Mouse (Mus musculus): Measurements from ENCODE around the gene Sdc4. TPM values are rescaled to one million over a fixed set of nuclear protein-coding genes. Genes with fewer than 3 reads are reported as not detected.

Gene Sdc4
- polyA plus RNA-seq (2012; ENCODE audit: insufficient read depth, low replicate concordance), result 0.78 and 6.1 TPM in 2 replicates

DNA sequence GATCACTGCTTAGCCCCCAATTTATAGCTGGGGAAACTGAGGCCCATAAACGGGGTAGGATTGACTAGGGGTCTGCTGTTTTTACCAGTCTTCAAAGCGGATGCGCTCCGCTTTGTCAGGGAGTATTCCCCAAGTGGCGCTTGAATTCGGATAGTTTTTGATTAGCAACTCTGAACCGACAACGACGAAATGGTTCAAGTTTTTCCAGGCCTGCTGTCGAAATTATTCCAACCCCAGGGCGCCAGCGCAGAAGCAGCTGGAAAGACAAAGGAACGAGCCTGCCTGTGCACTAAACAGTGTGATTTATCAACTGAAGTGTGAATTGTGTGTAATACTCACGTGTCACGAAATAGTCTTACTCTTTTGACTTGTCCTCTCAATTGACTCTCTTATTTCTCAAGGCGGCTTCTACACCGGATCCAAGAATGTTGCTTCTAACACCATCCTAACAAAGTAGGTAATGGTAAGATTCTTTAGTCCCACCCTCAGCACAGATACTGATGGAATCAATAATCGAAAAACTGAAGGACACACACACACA is at the start of gene Sdc4:
Gene Sdc4 (minus strand): TSS at position 428 of the 541 bp plus-strand sequence.
- Histone ChIP-seq H3K36me3 (replicated peaks; ENCODE audit: low read length) (no peaks in the 10 kb centered on the region), H3K4me1 (peaks cover 23% of the 10 kb centered on the region), H3K27me3 (replicated peaks) (peaks cover 78% of the 10 kb centered on the region), H3K4me3 (replicated peaks) (peak within 1 kb of the TSS; percentile 87), H3K9me3 (no peaks in the 10 kb centered on the region)
- no peak for TF ChIP-seq GATA1 (IDR thresholded peaks at IDR 0.05; ENCODE audit: borderline replicate concordance, low read length)
- no peak for TF ChIP-seq FLI1 (IDR thresholded peaks at IDR 0.05; ENCODE audit: low read length)

DNA sequence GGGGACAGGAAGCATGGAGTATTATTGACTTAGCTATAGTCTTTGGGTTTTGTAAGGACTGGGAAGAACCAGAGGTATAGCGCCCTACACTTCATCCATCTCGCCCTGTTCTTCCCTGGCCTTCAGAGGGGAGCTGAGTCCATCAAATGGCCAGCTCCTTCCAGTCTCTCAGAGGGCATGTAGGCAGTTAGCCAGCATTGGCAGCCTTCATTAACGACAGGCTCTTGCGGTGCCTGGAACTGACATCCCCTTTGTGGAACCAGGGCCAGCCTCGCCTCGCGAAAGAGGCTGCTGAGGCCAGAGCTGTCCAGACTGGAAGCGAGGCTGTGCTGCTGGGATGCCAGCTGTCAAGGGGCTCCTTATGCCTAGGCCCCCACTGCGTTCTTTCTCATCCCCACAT is 44.1 kb upstream of the Sdc4 start:
- Histone ChIP-seq H3K4me1 (peaks cover 15% of the 10 kb centered on the region), H3K4me3 (replicated peaks) (no peak overlapping the region), H3K36me3 (replicated peaks; ENCODE audit: low read length) (no peaks in the 10 kb centered on the region), H3K27me3 (replicated peaks) (peaks cover 96% of the 10 kb centered on the region), H3K9me3 (no peaks in the 10 kb centered on the region; the same call in 1 of the 2 replicates)
- TF ChIP-seq FLI1 (IDR thresholded peaks at IDR 0.05; ENCODE audit: low read length) (no peak), GATA1 (IDR thresholded peaks at IDR 0.05; ENCODE audit: borderline replicate concordance, low read length) (no peak)

DNA sequence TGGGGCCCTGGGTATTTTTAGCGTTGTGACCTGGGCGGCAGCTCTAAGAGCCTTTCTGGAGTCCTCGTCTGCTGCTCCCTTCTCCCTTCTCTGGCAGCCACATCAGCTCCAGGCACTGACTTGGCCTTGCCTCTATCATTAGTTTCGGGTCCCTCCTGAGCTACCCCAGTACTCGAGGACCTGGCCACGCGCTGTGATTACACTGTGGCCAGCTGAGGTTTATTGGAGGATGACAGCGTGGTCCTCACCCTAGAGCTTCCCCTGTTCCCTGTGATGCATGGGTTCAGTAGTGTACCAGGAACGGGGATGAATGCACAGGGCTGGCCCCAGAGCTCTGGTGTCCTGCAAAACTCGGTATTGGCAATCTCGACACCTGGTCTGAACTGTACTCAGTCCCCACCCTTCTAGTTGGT is 43.4 kb upstream of the Sdc4 start:
- TF ChIP-seq GATA1 (IDR thresholded peaks at IDR 0.05; ENCODE audit: borderline replicate concordance, low read length) (no peak), FLI1 (IDR thresholded peaks at IDR 0.05; ENCODE audit: low read length) (no peak)
- Histone ChIP-seq H3K4me3 (replicated peaks) (peak overlapping the region; percentile 90), H3K27me3 (replicated peaks) (peaks cover 95% of the 10 kb centered on the region), H3K36me3 (replicated peaks; ENCODE audit: low read length) (no peaks in the 10 kb centered on the region), H3K4me1 (peaks cover 15% of the 10 kb centered on the region), H3K9me3 (no peaks in the 10 kb centered on the region; the same call in 1 of the 2 replicates)

DNA sequence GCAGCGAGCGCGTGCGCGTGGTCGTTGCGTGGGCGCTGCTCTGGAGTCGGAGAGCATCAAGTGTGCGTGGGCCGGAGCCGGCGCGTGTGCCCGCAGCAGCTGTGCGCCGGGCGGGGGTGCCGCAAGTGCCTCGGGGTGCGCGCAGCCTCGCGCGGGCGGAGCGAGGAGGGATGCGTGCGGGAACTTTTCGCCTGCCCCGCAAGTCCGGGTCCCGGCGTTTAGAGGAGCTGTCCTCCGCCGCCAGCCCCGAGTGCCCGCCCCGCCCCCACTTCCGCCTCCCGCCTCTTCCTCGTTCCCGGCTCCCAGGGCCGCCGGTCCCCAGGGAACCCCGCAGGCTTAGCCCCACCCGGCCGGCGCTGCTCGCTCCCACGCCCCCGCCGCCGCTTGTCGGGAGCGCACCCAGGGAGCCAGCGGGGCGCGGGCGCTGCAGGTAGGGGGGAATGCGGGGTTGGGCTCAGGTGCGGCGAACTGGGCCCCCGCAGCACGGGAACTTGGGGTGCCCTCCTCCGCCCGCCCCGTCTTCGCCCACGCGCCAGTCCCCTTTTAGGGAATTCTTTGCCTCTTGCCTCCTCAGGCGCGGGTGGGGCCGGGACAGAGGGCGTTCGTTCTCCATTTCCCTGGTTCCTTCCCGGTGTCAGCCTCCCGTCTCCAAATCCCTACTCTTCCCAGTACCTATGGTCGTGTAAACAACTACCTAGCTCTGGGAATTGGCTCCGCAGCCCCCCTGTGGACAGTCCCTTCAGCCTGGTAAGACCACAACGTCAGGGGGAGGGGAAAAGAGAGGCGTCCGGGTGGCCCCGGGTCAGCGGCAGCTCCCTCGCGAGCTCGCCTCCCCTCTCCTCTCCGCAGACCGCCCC is 42.8 kb upstream of the Sdc4 start:
- H3K27me3 ChIP-seq (replicated peaks), result peaks cover 89% of the 10 kb centered on the region

DNA sequence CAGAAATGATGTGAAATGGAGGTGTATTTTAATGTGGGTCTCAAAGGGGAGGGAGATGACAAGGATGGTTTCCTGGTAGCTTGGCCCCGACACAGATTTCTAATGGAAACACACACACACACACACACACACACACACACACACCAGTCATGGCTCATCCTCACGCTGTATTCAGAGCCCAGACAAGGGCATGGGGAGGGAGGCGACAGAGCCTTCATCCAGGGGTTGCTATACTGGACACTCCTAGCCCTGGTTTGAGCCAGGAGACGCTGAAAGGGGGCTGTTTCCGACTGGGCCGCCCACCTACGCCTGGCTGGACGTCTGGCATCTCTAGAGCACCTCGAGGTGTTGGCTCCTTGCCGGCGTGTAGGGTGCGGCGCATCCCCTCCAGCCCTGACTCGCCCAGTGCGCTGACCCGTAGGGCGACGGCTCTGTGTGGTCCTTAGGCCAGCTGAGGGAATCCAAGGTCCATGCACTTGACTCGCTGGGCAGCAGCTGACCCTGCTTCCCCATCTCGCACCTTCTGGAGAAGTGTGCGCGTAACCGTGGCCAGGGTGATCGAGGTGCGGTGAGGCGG is 42.1 kb upstream of the Sdc4 start, which contains the start of gene Dbndd2:
Gene Dbndd2 (plus strand): TSS at position 426 of the 577 bp plus-strand sequence.
- Histone ChIP-seq H3K4me3 (replicated peaks) (peak within 1 kb of the TSS; percentile 90), H3K36me3 (replicated peaks; ENCODE audit: low read length) (no peaks in the 10 kb centered on the region), H3K27me3 (replicated peaks) (peaks cover 84% of the 10 kb centered on the region), H3K4me1 (peaks cover 15% of the 10 kb centered on the region), H3K9me3 (no peaks in the 10 kb centered on the region; the same call in 1 of the 2 replicates)
- TF ChIP-seq GATA1 (IDR thresholded peaks at IDR 0.05; ENCODE audit: borderline replicate concordance, low read length), result no peak
- TF ChIP-seq FLI1 (IDR thresholded peaks at IDR 0.05; ENCODE audit: low read length), result no peak

More for the DNA sequence above, 42.8 kb upstream of the Sdc4 start:
- Histone ChIP-seq H3K9me3 (no peaks in the 10 kb centered on the region; the same call in 1 of the 2 replicates), H3K4me1 (peaks cover 15% of the 10 kb centered on the region), H3K36me3 (replicated peaks; ENCODE audit: low read length) (no peaks in the 10 kb centered on the region), H3K4me3 (replicated peaks) (peak overlapping the region; percentile 90)
- TF ChIP-seq FLI1 (IDR thresholded peaks at IDR 0.05; ENCODE audit: low read length) (no peak), GATA1 (IDR thresholded peaks at IDR 0.05; ENCODE audit: borderline replicate concordance, low read length) (no peak)

DNA sequence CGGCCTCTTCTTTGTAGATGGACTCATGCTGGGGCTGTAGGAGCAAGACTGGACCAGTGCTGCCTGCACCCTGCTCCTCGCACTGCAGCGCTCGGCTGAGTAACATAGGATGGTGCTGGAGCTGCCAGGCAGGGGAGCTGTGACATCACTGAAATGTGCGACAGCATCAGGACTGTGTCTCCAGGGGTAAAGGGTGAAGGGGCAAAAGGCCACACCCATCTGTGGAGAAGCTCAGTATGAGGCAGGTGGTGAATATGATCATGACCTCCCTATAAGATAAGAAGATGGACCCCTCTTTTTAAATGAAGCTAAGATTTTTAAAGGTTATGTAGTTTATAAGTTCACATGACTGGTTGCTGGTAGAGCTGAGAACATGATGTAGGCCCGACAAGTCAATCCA is 29.9 kb upstream of the Sdc4 start, which contains the start of gene Trp53tg5:
Gene Trp53tg5 (minus strand): TSS at position 101 of the 400 bp plus-strand sequence.
- H3K4me3 ChIP-seq (replicated peaks), result no peak within 1 kb of the TSS
- no peaks in the 10 kb centered on the region for H3K4me1 ChIP-seq
- H3K27me3 ChIP-seq (replicated peaks), result peaks cover 36% of the 10 kb centered on the region
- no peak for TF ChIP-seq GATA1 (IDR thresholded peaks at IDR 0.05; ENCODE audit: borderline replicate concordance, low read length)
- no peak for TF ChIP-seq FLI1 (IDR thresholded peaks at IDR 0.05; ENCODE audit: low read length)
- H3K9me3 ChIP-seq, result no peaks in the 10 kb centered on the region
- peaks cover 15% of the 10 kb centered on the region for H3K36me3 ChIP-seq (replicated peaks; ENCODE audit: low read length)

DNA sequence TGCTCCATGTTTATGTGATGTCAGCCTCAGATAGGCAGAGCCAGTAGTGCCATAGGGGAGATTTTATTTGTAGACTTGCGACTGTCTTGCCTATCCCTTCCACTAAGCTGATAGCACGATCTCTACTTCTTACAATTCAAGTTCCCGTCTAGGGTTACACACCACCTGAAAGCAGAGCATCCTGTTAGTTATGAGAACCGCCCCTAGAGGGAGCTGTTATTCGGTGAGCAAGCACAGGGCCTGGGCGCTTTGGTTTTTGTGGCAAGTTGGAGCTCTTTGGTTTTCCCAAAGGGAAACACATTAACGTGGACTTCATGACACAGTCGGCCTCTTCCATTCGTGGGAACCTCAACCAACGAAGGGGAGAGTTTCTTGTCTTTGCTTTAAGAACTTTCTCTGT is 26.6 kb upstream of the Sdc4 start:
- Histone ChIP-seq H3K9me3 (no peaks in the 10 kb centered on the region), H3K4me3 (replicated peaks) (no peak overlapping the region), H3K4me1 (peaks cover 12% of the 10 kb centered on the region; the same call in 1 of the 2 replicates), H3K27me3 (replicated peaks) (peaks cover 17% of the 10 kb centered on the region), H3K36me3 (replicated peaks; ENCODE audit: low read length) (peaks cover 41% of the 10 kb centered on the region)
- TF ChIP-seq GATA1 (IDR thresholded peaks at IDR 0.05; ENCODE audit: borderline replicate concordance, low read length) (no peak), FLI1 (IDR thresholded peaks at IDR 0.05; ENCODE audit: low read length) (no peak)

DNA sequence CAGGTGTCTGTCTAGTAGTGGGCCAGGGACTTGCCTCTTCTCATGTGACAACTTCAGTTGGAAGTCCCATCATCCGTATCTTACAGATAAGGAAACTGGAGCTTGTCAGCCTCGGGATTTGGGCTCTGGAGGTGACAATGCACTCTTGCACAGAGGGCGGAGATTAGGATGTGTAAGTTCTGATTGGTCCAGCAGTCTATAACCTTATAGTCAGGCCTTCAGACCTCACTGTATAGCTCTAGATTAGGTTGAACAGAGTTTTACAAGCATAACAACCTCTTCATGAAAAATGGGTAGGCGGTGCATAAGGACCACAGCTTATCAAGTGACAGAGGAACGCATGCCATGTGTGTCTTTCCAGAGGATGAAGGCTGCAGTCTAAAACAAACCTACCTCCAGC is 23.1 kb upstream of the Sdc4 start:
- Histone ChIP-seq H3K4me1 (peaks cover 21% of the 10 kb centered on the region), H3K36me3 (replicated peaks; ENCODE audit: low read length) (peaks cover 60% of the 10 kb centered on the region), H3K27me3 (replicated peaks) (peaks cover 10% of the 10 kb centered on the region), H3K9me3 (no peaks in the 10 kb centered on the region), H3K4me3 (replicated peaks) (no peak overlapping the region)
- no peak for TF ChIP-seq FLI1 (IDR thresholded peaks at IDR 0.05; ENCODE audit: low read length)
- no peak for TF ChIP-seq GATA1 (IDR thresholded peaks at IDR 0.05; ENCODE audit: borderline replicate concordance, low read length)

DNA sequence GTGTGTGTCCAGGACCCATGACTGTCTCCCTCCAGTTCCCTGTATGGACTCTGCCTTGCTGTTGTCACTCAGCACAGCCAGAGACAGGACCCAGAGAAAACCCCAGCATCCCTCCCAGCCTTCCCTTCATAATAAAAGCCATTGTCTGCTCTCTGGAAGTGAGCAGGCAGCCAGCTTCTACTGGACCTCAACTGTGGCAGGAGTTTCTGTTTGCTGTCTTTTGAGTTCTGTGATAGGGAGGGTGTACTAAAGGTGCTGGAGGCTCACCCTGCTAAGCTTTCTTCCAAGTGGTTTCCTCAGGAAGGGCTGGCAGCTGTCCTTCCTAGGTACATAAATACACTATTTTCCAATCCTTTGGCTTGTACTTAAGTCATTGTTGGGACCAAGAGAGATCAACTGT is 21.5 kb upstream of the Sdc4 start:
- Histone ChIP-seq H3K4me1 (peaks cover 24% of the 10 kb centered on the region), H3K27me3 (replicated peaks) (peaks cover 7% of the 10 kb centered on the region), H3K4me3 (replicated peaks) (no peak overlapping the region), H3K36me3 (replicated peaks; ENCODE audit: low read length) (peaks cover 60% of the 10 kb centered on the region), H3K9me3 (no peaks in the 10 kb centered on the region)
- TF ChIP-seq FLI1 (IDR thresholded peaks at IDR 0.05; ENCODE audit: low read length), result no peak
- no peak for TF ChIP-seq GATA1 (IDR thresholded peaks at IDR 0.05; ENCODE audit: borderline replicate concordance, low read length)

Measured in megakaryocyte, embryonic 14.5 days (primary cell).